Mouse (Mus musculus) left cerebral cortex, adult 8-10 months (tissue): ENCODE results near the gene Rel. TPM values are rescaled to one million over a fixed set of nuclear protein-coding genes. Genes with fewer than 3 reads are reported as not detected.

Experiments
- total RNA-seq, 4 experiments: library from RNA; stranded (reverse); gene quantifications; 2 replicates each; pipeline ENCODE4 v1.2.4; 2022

The Rel gene
- total RNA-seq, 4 experiments from 2014 or later, result 2.9 to 3.7 (median 3.4) TPM

Other genes with a start within 250 kb of the Rel start
- under 1 TPM in 1 of 4 experiments, not detected in 3; 0.55 TPM for gene 1700093K21Rik, start 249.8 kb downstream of the Rel start, total RNA-seq
- 10 to 100 TPM; 35.6 to 41.9 (median 37.1) TPM for gene 0610010F05Rik, start 137.3 kb downstream of the Rel start, total RNA-seq
- gene Pus10, start 105.3 kb downstream of the Rel start, total RNA-seq, result 10 to 100 TPM; 12.2 to 18.0 (median 15.9) TPM
- gene Pex13, start 105.0 kb downstream of the Rel start, total RNA-seq, result 10 to 100 TPM; 18.2 to 29.2 (median 23.8) TPM
- 10 to 100 TPM; 20.7 to 22.1 (median 21.6) TPM for gene Papolg, start 124.3 kb upstream of the Rel start, total RNA-seq